Mouse (Mus musculus): Measurements from ENCODE around the gene Slc26a6.

DNA sequence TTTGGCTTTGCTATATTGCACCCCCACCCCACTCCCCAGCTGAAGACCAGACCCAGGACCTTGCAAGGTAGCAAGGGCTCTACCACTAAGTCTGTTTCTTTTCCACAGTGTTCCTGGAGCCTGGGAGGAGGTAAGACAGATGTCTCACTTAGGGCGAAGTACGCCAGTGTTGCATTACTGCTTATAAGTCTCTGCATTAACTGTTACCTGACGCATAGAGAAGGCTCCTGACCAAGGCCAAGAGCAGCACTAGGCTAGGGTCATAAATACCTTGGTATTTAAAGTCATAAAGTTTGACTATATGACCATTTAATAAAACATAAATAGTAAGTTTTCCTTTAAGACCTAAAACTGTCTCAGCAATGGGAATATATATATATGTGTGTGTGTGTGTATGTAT lies 75.3 kb downstream of the Slc26a6 start:
- TF ChIP-seq EP300 (IDR thresholded peaks at IDR 0.05; ENCODE audit: insufficient read depth, low read depth, low read length): no peak
- TF ChIP-seq CTCF (IDR thresholded peaks at IDR 0.05; ENCODE audit: low read depth, low read length): no peak
